Mouse (Mus musculus) thymus, postnatal 25 days (tissue): ENCODE results near the gene Sirt1.
"Not testable (repeated sequence)": the region's sequence is repeated elsewhere in the genome, so short reads cannot be mapped to it uniquely, and the experiment has no call there.

Source experiments
- DNase-seq: peaks from one replicate; pipeline ENCODE4 v3.0.0; 2022

The Sirt1 gene

DNA sequence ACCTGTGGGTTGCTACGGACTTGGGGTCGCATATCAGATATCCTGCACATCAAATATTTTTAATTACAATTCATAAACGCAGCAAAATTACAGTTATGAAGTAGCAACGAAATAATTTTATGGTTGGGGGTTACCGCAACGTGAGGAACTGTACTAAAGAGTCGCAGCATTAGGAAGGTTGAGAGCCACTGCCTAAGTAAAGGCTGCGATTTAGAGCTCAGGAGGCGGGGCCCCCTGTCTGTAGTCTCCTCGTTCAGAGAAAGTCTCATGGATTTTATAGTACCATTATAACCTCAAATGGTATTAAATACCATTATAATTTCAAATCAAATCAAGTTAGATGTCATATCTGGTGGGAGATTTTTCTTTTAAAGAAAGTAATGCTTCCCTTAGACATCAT, 5.5 kb upstream of the Sirt1 start:
- no peak for DNase-seq

GRCm38 (mm10) chr10:63386444-63386843, 4.9 kb upstream of the Sirt1 start:
- DNase-seq, result peak; percentile 74

- not testable (repeated sequence) for DNase-seq
Observed at GRCm38 (mm10) chr10:63385897-63386296, 4.4 kb upstream of the Sirt1 start.

GRCm38 (mm10) chr10:63382372-63383279, 1.1 kb upstream of the Sirt1 start, which contains the start of gene Dnajc12:
Gene Dnajc12 (plus strand): TSS chr10:63382443.
- peak; percentile 75 for DNase-seq

- no peak for DNase-seq
Observed at GRCm38 (mm10) chr10:63378948-63379680, 2.4 kb downstream of the Sirt1 start.

DNA sequence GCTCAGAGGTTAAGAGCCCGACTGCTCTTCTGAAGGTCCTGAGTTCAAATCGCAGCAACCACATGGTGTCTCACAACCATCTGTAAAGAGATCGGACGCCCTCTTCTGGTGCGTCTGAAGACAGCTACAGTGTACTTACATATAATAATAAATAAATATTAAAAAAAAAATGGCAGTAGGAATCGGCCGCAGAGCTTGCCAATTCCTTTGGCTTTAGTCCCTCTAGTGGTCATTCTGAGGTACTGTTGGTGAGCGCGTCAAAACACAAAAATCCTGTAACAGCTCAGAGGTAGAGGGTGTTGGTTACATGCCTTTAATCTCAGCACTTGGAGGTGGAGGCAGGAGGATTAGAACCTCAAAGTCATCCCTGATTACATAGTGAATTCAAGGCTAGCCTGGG, 4.0 kb downstream of the Sirt1 start:
- peak; percentile 52 for DNase-seq

GRCm38 (mm10) chr10:63376303-63376702, 5.2 kb downstream of the Sirt1 start:
- DNase-seq, result no peak

- no peak for DNase-seq
Observed at GRCm38 (mm10) chr10:63368041-63368440, 13.5 kb downstream of the Sirt1 start.

- no peak for DNase-seq
Observed at GRCm38 (mm10) chr10:63367386-63367785, 14.1 kb downstream of the Sirt1 start.

DNA sequence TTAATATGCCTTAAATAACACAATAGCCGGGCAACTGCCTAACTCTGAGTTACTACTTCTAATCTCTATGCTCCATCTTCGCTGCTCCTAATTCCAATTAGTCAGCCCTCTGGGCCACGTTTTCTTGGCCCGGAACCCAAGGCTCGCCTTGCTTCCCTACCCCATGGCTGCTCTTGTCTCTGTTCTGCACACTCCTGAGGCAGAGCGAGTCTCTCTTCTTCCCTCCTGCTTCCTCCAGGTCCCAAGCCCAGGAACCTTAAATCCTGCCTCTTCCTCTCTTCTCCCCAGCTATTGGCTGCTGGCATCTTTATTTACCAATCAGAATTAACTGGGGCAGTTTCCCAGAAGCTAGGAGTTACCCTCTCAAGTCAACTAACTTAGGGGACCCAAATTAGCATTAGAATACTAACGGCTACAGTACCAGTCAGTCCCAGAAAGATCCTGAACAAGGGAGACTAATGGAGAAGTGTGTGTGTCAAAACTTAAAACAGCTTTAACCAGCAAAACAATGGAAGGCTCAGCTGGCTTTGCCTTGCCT, 15.5 kb downstream of the Sirt1 start:
- DNase-seq, result no peak

GRCm38 (mm10) chr10:63360502-63360901, 21.0 kb downstream of the Sirt1 start:
- DNase-seq, result no peak

DNA sequence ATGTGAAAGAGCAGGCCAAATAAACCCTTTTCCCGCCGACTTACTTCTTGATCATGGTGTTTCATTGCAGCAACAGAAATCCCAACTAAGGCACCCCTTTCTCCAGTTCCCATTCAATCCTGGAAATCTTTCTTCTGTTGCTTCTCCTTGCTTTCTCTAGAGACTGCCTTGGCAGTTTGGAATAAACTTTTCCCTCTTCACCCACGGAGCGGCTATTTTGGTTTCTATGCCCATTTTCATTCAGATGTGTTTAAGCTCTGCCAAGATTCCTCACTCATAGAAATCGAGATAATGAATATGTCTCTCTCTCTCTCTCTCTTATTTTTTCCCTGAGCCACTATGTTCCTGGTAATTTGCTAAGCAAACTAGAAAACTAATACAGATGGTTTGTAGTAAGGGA, 29.4 kb downstream of the Sirt1 start:
- no peak for DNase-seq

DNA sequence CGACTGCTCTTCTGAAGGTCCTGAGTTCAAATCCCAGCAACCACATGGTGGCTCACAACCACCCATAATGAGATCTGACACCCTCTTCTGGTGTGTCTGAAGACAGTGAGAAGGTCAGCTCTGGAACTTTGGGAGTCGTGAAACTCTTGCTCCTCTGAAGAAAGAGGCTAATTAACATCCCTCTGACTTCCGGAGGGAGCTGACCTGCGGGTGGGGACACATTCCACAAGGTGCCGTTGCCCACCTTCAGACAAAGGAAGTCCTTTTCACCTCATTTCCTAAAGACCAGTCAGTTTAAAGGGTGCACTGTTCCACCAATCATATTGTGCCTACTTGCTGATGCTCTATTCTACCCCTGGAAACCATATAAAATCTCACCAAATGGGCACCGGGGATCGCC, 30.4 kb downstream of the Sirt1 start:
- DNase-seq, result not testable (repeated sequence)

DNA sequence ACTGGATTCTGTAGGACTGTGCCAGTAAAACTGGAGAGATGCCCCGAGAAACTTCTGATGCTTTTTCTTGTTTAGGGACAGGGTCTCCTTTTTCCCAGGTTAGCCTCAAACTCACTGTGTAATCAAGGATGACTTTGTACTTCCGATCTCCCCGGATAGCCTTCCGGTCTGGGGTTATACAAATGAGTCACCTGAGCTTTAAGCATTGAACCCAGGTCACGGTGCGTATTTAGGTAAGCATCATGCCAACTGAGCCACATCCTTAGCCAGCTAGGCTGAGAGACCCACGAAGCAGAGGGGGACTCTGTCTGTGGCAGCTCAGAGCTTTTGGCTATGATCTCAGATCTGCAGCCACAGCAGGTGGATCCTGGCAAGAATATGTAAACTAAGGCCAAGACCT, 30.8 kb downstream of the Sirt1 start:
- DNase-seq, result no peak

- no peak for DNase-seq
Observed at GRCm38 (mm10) chr10:63348291-63348690, 33.2 kb downstream of the Sirt1 start.

GRCm38 (mm10) chr10:63344751-63345150, 36.8 kb downstream of the Sirt1 start:
- DNase-seq, result no peak

DNA sequence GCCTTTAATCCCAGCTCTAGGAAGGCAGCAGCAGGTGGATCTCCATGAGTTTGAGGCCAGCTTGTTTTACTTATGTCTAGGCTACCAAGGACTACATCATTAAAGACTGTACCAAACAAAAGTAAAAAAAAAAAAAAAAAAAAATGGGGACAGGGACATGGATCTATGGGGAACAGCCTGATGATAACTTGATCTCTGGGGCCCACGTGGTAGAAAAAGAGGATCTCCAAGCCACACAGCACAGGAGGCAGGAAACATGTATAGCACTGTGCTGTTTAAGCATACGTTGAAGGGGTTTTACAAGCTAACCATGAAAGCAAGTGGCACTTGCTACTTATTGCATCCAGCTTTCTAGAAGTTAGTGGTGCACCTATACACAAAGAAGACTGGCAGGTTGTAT, 40.2 kb downstream of the Sirt1 start:
- no peak for DNase-seq

DNA sequence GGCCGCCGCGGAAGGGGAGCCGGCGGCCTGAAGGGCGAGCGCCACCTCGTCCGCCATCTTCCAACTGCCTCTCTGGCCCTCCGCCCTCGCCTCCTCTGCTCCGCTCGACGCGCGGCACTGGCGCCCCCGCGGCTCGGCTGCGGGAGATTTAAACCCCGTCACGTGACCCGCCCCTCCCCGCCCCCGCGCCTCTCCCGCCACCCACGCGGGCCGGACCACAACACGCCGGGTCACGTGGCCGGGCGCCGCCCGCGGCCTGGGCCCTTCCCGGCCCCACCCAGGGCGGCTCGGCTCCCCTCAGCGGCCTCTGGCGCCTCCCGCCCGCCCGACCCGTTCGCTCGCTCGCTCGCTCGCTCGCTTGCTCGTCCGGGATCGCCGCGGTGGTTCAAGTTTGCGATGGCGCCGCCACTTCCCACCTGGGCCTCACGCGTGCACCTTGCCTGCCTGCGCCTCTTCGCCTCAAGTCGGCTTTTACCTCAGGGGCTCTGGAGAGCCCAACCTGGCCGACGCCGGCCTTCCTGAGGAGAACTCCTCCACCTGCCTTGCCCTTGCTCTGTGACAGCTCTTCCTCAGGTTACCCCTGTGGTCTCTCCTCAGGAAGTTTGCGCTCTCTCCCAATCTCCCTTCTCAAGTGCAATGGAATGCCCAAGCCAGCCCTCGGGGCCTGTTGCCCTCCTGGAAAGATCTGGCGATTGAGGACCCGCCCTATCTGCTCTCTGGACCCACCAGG, 42.4 kb downstream of the Sirt1 start:
- peak; percentile 87 for DNase-seq

- DNase-seq, result peak; percentile 61
Observed at GRCm38 (mm10) chr10:63337951-63338836, 43.3 kb downstream of the Sirt1 start.

DNA sequence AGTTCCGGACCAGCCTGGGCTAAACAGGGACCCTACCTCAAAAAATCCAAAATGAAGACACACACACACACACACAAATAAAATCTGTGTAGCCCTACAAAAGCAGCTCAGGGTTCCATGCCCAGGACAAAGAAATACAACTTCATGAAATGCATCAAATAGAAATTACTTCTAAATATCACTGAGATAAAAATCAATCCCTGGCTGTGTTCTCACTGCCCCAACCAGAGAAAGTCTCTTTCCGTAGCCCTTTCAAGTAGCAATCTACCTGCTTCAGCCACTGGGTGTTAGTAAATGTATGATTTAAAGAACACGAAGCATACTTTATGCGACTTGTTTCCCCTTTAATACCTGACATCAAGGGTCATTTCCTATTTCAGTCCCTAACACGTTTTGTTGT, 44.2 kb downstream of the Sirt1 start:
- DNase-seq, result no peak

GRCm38 (mm10) chr10:63336901-63337300, 44.6 kb downstream of the Sirt1 start:
- DNase-seq, result no peak

GRCm38 (mm10) chr10:63327091-63327490, 54.4 kb downstream of the Sirt1 start:
- DNase-seq, result no peak
